Mouse (Mus musculus) stomach, postnatal 0 days (tissue): ENCODE data around the gene Cpd. TPM values are rescaled to one million over a fixed set of nuclear protein-coding genes. Genes with fewer than 3 reads are reported as not detected.

ENCODE experiments used
- ATAC-seq: fragments of 200-750 bp; cut with Nextera tagmentation; 2 replicates; pipeline ENCODE4 v1.8.0; 2017; ENCODE audit not compliant: low FRiP score, low TSS enrichment
- DNase-seq: peaks from one replicate; pipeline ENCODE4 v3.0.0-alpha.2; 2016; ENCODE audit warnings: low spot score
- H3K27ac ChIP-seq: fragments of 300-500 bp; sonication (generic); replicated peaks from 2 replicates; pipeline ENCODE4 v1.5.1; 2014; ENCODE audit warnings: mild to moderate bottlenecking, control low read depth
- H3K27me3 ChIP-seq: fragments of 300-500 bp; sonication (generic); 2 replicates; pipeline ENCODE4 v1.6.1; 2014; ENCODE audit warnings: low read length; ENCODE audit not compliant: control insufficient read depth, insufficient read depth
- H3K36me3 ChIP-seq: fragments of 300-500 bp; sonication (generic); 2 replicates; pipeline ENCODE4 v1.6.1; 2014; ENCODE audit warnings: low read length, mixed read lengths; ENCODE audit not compliant: control insufficient read depth, insufficient read depth
- H3K4me1 ChIP-seq: fragments of 300-500 bp; sonication (generic); replicated peaks from 2 replicates; pipeline ENCODE4 v1.6.1; 2014; ENCODE audit warnings: antibody characterized with exemption; ENCODE audit not compliant: control insufficient read depth, insufficient read depth
- H3K4me2 ChIP-seq: fragments of 300-500 bp; sonication (generic); replicated peaks from 2 replicates; pipeline ENCODE4 v1.6.1; 2014; ENCODE audit warnings: low read depth, mild to moderate bottlenecking, control low read depth, moderate library complexity
- H3K4me3 ChIP-seq: fragments of 300-500 bp; sonication (generic); 2 replicates; pipeline ENCODE4 v1.5.1; 2014; ENCODE audit warnings: low read depth, low read length, control low read depth
- H3K9ac ChIP-seq: fragments of 300-500 bp; sonication (generic); 2 replicates; pipeline ENCODE4 v1.6.1; 2014; ENCODE audit warnings: mild to moderate bottlenecking, low read length, control low read depth, mixed read lengths
- H3K9me3 ChIP-seq: fragments of 300-500 bp; sonication (generic); 2 replicates; pipeline ENCODE4 v1.6.1; 2016; ENCODE audit warnings: low read length; ENCODE audit not compliant: control insufficient read depth
- CTCF ChIP-seq: IDR thresholded peaks from 2 replicates; pipeline ENCODE4 v1.5.1; 2016; ENCODE audit warnings: antibody characterized with exemption, low read depth, mild to moderate bottlenecking, moderate library complexity
- EP300 ChIP-seq: optimal IDR thresholded peaks from 2 replicates; pipeline ENCODE3; 2016; ENCODE audit warnings: antibody characterized with exemption
- WGBS: fragments of 180-500 bp; shearing (Covaris S2); extraction: QIAGEN DNeasy Blood & Tissue Kit; methylation state at CpG from one replicate; pipeline ENCODE4 v1.1.7; 2014; 5-methylcytosine and 5-hydroxymethylcytosine counted together
- polyA plus RNA-seq: library from polyadenylated mRNA; unstranded; fragments of >200 nt; fragmentation: Nextera tagmentation; extraction: Ambion mirVana; gene quantifications from 2 replicates; pipeline ENCODE4 v1.2.1, GENCODE M21; 2015

Cpd gene
- polyA plus RNA-seq, 1 experiment from 2014 or later, result 15.9 TPM

- H3K36me3 ChIP-seq, result no peaks in the 10 kb centered on the region
- no peak for DNase-seq
- no peak overlapping the region for H3K9ac ChIP-seq
- H3K4me1 ChIP-seq, result peaks cover 5% of the 10 kb centered on the region; the same call in 1 of the 2 replicates
- no peak overlapping the region for H3K4me2 ChIP-seq
- no peaks in the 10 kb centered on the region for H3K9me3 ChIP-seq
- TF ChIP-seq EP300 (no peak), CTCF (no peak)
- ATAC-seq, result no peak
- no peak overlapping the region for H3K27ac ChIP-seq
- H3K4me3 ChIP-seq, result no peak overlapping the region
- WGBS, result 83% methylated on average over 7 of the region's 7 CpGs
- no peaks in the 10 kb centered on the region for H3K27me3 ChIP-seq
Observed at GRCm38 (mm10) chr11:76891171-76891570, 44.4 kb upstream of the Cpd start.

GRCm38 (mm10) chr11:76889339-76890164, 42.7 kb upstream of the Cpd start:
- Histone ChIP-seq H3K4me3 (no peak overlapping the region), H3K9me3 (no peaks in the 10 kb centered on the region), H3K9ac (no peak overlapping the region), H3K4me1 (peaks cover 5% of the 10 kb centered on the region; the same call in 1 of the 2 replicates), H3K27ac (peak overlapping the region; percentile 41; the same call in 1 of the 2 replicates), H3K27me3 (no peaks in the 10 kb centered on the region), H3K36me3 (no peaks in the 10 kb centered on the region), H3K4me2 (no peak overlapping the region)
- WGBS, result 34% methylated on average over 10 of the region's 10 CpGs
- peak; percentile 62 for ATAC-seq
- no peak for TF ChIP-seq CTCF
- TF ChIP-seq EP300, result no peak
- peak; percentile 62 for DNase-seq

- Histone ChIP-seq H3K36me3 (no peaks in the 10 kb centered on the region), H3K4me2 (no peak overlapping the region), H3K27ac (no peak overlapping the region), H3K9ac (no peak overlapping the region), H3K4me1 (no peaks in the 10 kb centered on the region), H3K4me3 (no peak overlapping the region), H3K9me3 (no peaks in the 10 kb centered on the region), H3K27me3 (no peaks in the 10 kb centered on the region)
- ATAC-seq, result no peak
- no peak for DNase-seq
- WGBS, result 19% methylated on average over 5 of the region's 5 CpGs
- TF ChIP-seq CTCF (no peak), EP300 (no peak)
Observed at GRCm38 (mm10) chr11:76884451-76884850, 37.6 kb upstream of the Cpd start.

GRCm38 (mm10) chr11:76879816-76880215, 33.0 kb upstream of the Cpd start:
- Histone ChIP-seq H3K4me2 (no peak overlapping the region), H3K9me3 (no peaks in the 10 kb centered on the region), H3K27ac (no peak overlapping the region), H3K27me3 (no peaks in the 10 kb centered on the region), H3K9ac (no peak overlapping the region), H3K36me3 (no peaks in the 10 kb centered on the region), H3K4me1 (no peaks in the 10 kb centered on the region), H3K4me3 (no peak overlapping the region)
- no peak for TF ChIP-seq CTCF
- TF ChIP-seq EP300, result no peak
- ATAC-seq (no peak), DNase-seq (no peak)
- 86% methylated on average over 5 of the region's 5 CpGs for WGBS

GRCm38 (mm10) chr11:76874766-76875165, 27.9 kb upstream of the Cpd start:
- Histone ChIP-seq H3K27ac (no peak overlapping the region; the same call in 1 of the 2 replicates), H3K4me1 (no peaks in the 10 kb centered on the region), H3K4me2 (no peak overlapping the region), H3K9ac (no peak overlapping the region), H3K36me3 (no peaks in the 10 kb centered on the region), H3K9me3 (no peaks in the 10 kb centered on the region), H3K4me3 (no peak overlapping the region), H3K27me3 (no peaks in the 10 kb centered on the region)
- no peak for TF ChIP-seq CTCF
- TF ChIP-seq EP300, result no peak
- ATAC-seq, result no peak
- WGBS, result 56% methylated on average over 6 of the region's 6 CpGs
- no peak for DNase-seq

GRCm38 (mm10) chr11:76873865-76874264, 27.0 kb upstream of the Cpd start:
- no peaks in the 10 kb centered on the region for H3K9me3 ChIP-seq
- DNase-seq (no peak), ATAC-seq (no peak)
- no peaks in the 10 kb centered on the region for H3K4me1 ChIP-seq
- no peak overlapping the region for H3K9ac ChIP-seq
- no peak overlapping the region for H3K27ac ChIP-seq
- no peaks in the 10 kb centered on the region for H3K27me3 ChIP-seq
- TF ChIP-seq CTCF, result no peak
- no peak for TF ChIP-seq EP300
- WGBS, result 89% methylated on average over 5 of the region's 5 CpGs
- no peaks in the 10 kb centered on the region for H3K36me3 ChIP-seq
- H3K4me3 ChIP-seq, result no peak overlapping the region
- H3K4me2 ChIP-seq, result no peak overlapping the region
